Comparison of ENCODE assay signal across 8 mouse cellular contexts in genomic region chr7:83882633-83883275, GRCm38 (mm10). TPM values are rescaled to one million over a fixed set of nuclear protein-coding genes. Genes with fewer than 3 reads are reported as not detected.
DNase-seq lines count a peak whose midpoint lies in the region; ATAC-seq and TF ChIP-seq lines count a peak whose summit lies in the region.

No protein-coding gene starts in this region.

- H3K27ac ChIP-seq in liver, embryonic 11.5 days (ENCODE audit: low read depth, low read length), result peak overlapping the region; percentile 100
- peak overlapping the region; percentile 91 for H3K27ac ChIP-seq in midbrain, postnatal 0 days (ENCODE audit: low read depth, low read length)

- peaks cover 43% of the 10 kb centered on the region for H3K4me1 ChIP-seq in liver, embryonic 11.5 days (replicated peaks; ENCODE audit: control insufficient read depth, insufficient read depth, low read length)
- H3K4me1 ChIP-seq in midbrain, postnatal 0 days (ENCODE audit: insufficient read depth, low read length), result peaks cover 25% of the 10 kb centered on the region

- H3K27me3 ChIP-seq in liver, embryonic 11.5 days (replicated peaks; ENCODE audit: control insufficient read depth, insufficient read depth, low read length), result no peaks in the 10 kb centered on the region
- no peaks in the 10 kb centered on the region for H3K27me3 ChIP-seq in midbrain, postnatal 0 days (ENCODE audit: insufficient read depth, low read length)

- peaks cover 11% of the 10 kb centered on the region for H3K36me3 ChIP-seq in liver, embryonic 11.5 days (ENCODE audit: control insufficient read depth, insufficient read depth, low read length)
- no peaks in the 10 kb centered on the region for H3K36me3 ChIP-seq in midbrain, postnatal 0 days (ENCODE audit: insufficient read depth, low read length)

- 0 out of 2 replicates have a peak, but pooled peaks have one; percentile 6 for ATAC-seq in granulocyte monocyte progenitor cell, adult 5-6 weeks (replicated peaks; ENCODE audit: poor library complexity, severe bottlenecking)
- ATAC-seq in liver, embryonic 11.5 days (replicated peaks; ENCODE audit: low FRiP score), result peak; percentile 31
- ATAC-seq in midbrain, postnatal 0 days (ENCODE audit: low FRiP score), result peak; percentile 21

- DNase-seq in B cell, adult 2 months, result peak; percentile 46 to 58
- DNase-seq in adrenal gland, adult (ENCODE audit: inconsistent age in 2 of 2, low spot score in 1 of 2), result peak; percentile 81 to 91
- DNase-seq in embryo, embryonic 11 days, result peak; percentile 69
- peak; percentile 76 for DNase-seq in kidney, adult 18-20 months
- DNase-seq in liver, embryonic 11.5 days (ENCODE audit: low spot score), result peak; percentile 68
- DNase-seq in midbrain, postnatal 0 days (ENCODE audit: low spot score), result peak; percentile 47
- DNase-seq in testis, postnatal 14 days (ENCODE audit: low spot score), result peak; percentile 73

- H3K4me3 ChIP-seq in liver, embryonic 11.5 days (ENCODE audit: low read depth, low read length), result peak overlapping the region; percentile 95
- peak overlapping the region; percentile 84 for H3K4me3 ChIP-seq in midbrain, postnatal 0 days (ENCODE audit: low read depth, low read length)

- H3K4me2 ChIP-seq in liver, embryonic 11.5 days, result peak overlapping the region; percentile 97
- peak overlapping the region; percentile 77 for H3K4me2 ChIP-seq in midbrain, postnatal 0 days (ENCODE audit: low read depth, low read length, poor library complexity, severe bottlenecking)

- no peaks in the 10 kb centered on the region for H3K9me3 ChIP-seq in liver, embryonic 11.5 days (ENCODE audit: control insufficient read depth, low read length)
- H3K9me3 ChIP-seq in midbrain, postnatal 0 days (ENCODE audit: low read length), result no peaks in the 10 kb centered on the region

- 14% methylated on average over 56 of the region's 56 CpGs for WGBS in liver, embryonic 11.5 days
- WGBS in midbrain, postnatal 0 days, result 20% methylated on average over 56 of the region's 56 CpGs

- no peak for TF ChIP-seq CTCF in midbrain, postnatal 0 days (IDR thresholded peaks at IDR 0.05)

- peak overlapping the region; percentile 96 for H3K9ac ChIP-seq in liver, embryonic 11.5 days (ENCODE audit: low read depth, low read length)
- peak overlapping the region; percentile 89 for H3K9ac ChIP-seq in midbrain, postnatal 0 days (replicated peaks; ENCODE audit: low read length, poor library complexity, severe bottlenecking)

RNA-seq across cellular contexts. Expression of gene Tlnrd1, which starts 1.4 kb away (rescaled TPM):
- total RNA-seq in granulocyte monocyte progenitor cell, adult 5-6 weeks (2014; fragmentation: Nextera tagmentation), result 4.9 and 5.8 TPM in 2 replicates
- total RNA-seq in granulocyte monocyte progenitor cell, adult 5-6 weeks (2017), result 5.6 and 6.4 TPM in 2 replicates
- 16.4 and 17.4 TPM in 2 replicates for polyA plus RNA-seq in liver, embryonic 11.5 days (2014; fragmentation: Nextera tagmentation; extraction: Ambion mirVana)
- 49.8 and 54.9 TPM in 2 replicates for total RNA-seq in midbrain, postnatal 0 days (2014; rRNA removed)
- polyA plus RNA-seq in midbrain, postnatal 0 days (2015; fragmentation: Nextera tagmentation; extraction: Ambion mirVana), result 9.5 and 10.7 TPM in 2 replicates

RNA-seq across cellular contexts. Expression of gene Mesd, which starts 1.5 kb away (rescaled TPM):
- total RNA-seq in granulocyte monocyte progenitor cell, adult 5-6 weeks (2014; fragmentation: Nextera tagmentation), result 22.6 and 29.3 TPM in 2 replicates
- 55.4 and 70.9 TPM in 2 replicates for total RNA-seq in granulocyte monocyte progenitor cell, adult 5-6 weeks (2017)
- polyA plus RNA-seq in liver, embryonic 11.5 days (2014; fragmentation: Nextera tagmentation; extraction: Ambion mirVana), result 92.6 and 93.0 TPM in 2 replicates
- total RNA-seq in midbrain, postnatal 0 days (2014; rRNA removed), result 26.0 and 50.2 TPM in 2 replicates
- polyA plus RNA-seq in midbrain, postnatal 0 days (2015; fragmentation: Nextera tagmentation; extraction: Ambion mirVana), result 69.1 and 75.0 TPM in 2 replicates

Comparison
In these comparisons a context has a peak if more than half of its experiments do, and no peak if none do; other contexts are left out.
1. Peak in every context shown above with its lines: DNase-seq, ATAC-seq, H3K4me3 ChIP-seq and H3K27ac ChIP-seq.